Mouse (Mus musculus) G1E (cell line): Measurements from ENCODE around the gene Grid2.

Experiments
- CTCF ChIP-seq: IDR thresholded peaks from 2 replicates; pipeline ENCODE4 v1.5.1; 2012; ENCODE audit warnings: low read depth, low read length, inconsistent platforms, mixed read lengths
- GATA1 ChIP-seq: IDR thresholded peaks from 2 replicates; pipeline ENCODE4 v1.6.1; 2012; ENCODE audit warnings: borderline replicate concordance, low read length, inconsistent platforms, mixed read lengths
- GATA2 ChIP-seq: IDR thresholded peaks from 2 replicates; pipeline ENCODE4 v1.6.1; 2012; ENCODE audit warnings: low read depth, low read length, inconsistent platforms, borderline replicate concordance
- POLR2AphosphoS5 ChIP-seq: IDR thresholded peaks from 2 replicates; pipeline ENCODE4 v1.6.1; 2012; ENCODE audit warnings: low read depth, low read length, inconsistent platforms; ENCODE audit not compliant: insufficient replicate concordance
- TAL1 ChIP-seq: conservative IDR thresholded peaks from 2 replicates; pipeline ENCODE4 v1.6.1; 2012; ENCODE audit warnings: low read depth, low read length, inconsistent platforms, mixed read lengths

- no peak for TF ChIP-seq CTCF
- TF ChIP-seq POLR2AphosphoS5: no peak
- TF ChIP-seq GATA1: no peak
- no peak for TF ChIP-seq TAL1
- TF ChIP-seq GATA2: no peak
Observed at GRCm38 (mm10) chr6:63635970-63636369, 380.3 kb downstream of the Grid2 start.
